Mouse (Mus musculus) spleen, adult 2 months (tissue): ENCODE measurements around the gene 1700003E16Rik.

ENCODE experiments used
- CTCF ChIP-seq: fragments of 200-500 bp; IDR thresholded peaks from 2 replicates; pipeline ENCODE4 v1.5.1; 2011; ENCODE audit warnings: mild to moderate bottlenecking, inconsistent platforms; ENCODE audit not compliant: insufficient read depth, insufficient read length, insufficient replicate concordance; ENCODE audit errors: extremely low read depth
- POLR2A ChIP-seq: fragments of 200-500 bp; IDR thresholded peaks from 2 replicates; pipeline ENCODE4 v1.6.1; 2011; ENCODE audit warnings: low read depth, low read length, inconsistent platforms

DNA sequence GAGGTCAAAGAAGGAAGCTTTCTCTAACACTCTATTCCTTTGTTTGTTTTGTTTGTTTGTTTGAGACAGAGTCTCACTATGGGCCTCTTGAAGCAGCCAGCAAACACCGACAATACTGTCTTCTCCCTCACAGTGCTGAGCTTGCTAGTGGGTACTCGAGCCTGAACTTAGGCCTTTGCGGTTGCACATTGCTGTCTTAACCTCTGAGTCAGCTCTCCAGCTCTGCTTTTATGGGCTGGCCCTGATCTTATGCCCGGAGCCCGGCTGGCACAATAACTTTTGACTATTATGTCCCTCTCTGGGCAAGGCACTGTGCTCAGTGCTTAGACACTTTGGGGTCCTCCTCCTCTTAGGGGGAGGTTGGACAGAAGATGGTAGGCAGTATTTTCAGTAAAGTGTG lies 13.7 kb downstream of the 1700003E16Rik start:
- no peak for TF ChIP-seq POLR2A
- no peak for TF ChIP-seq CTCF
